Mouse (Mus musculus) bone marrow, adult 2 months (tissue): ENCODE data around the gene Zfp335. TPM values are rescaled to one million over a fixed set of nuclear protein-coding genes. Genes with fewer than 3 reads are reported as not detected.

Experiments used
- H3K27ac ChIP-seq: fragments of 200-500 bp; 2 replicates; pipeline ENCODE4 v1.5.1; 2012; ENCODE audit warnings: low read depth, mild to moderate bottlenecking, control low read depth, inconsistent platforms, low read length; ENCODE audit not compliant: control insufficient read depth, poor library complexity, insufficient read depth
- H3K4me1 ChIP-seq: fragments of 200-500 bp; 2 replicates; pipeline ENCODE4 v1.6.1; 2011; ENCODE audit warnings: low read length; ENCODE audit not compliant: control insufficient read depth, insufficient read depth
- H3K4me3 ChIP-seq: fragments of 200-500 bp; replicated peaks from 2 replicates; pipeline ENCODE3; 2011; ENCODE audit warnings: mild to moderate bottlenecking, low read depth, low read length, control low read depth; ENCODE audit not compliant: control insufficient read depth
- CTCF ChIP-seq: fragments of 200-500 bp; IDR thresholded peaks from 2 replicates; pipeline ENCODE4 v1.5.1; 2011; ENCODE audit warnings: low read length, control low read depth; ENCODE audit not compliant: control insufficient read depth, insufficient read depth
- POLR2A ChIP-seq: fragments of 200-500 bp; IDR thresholded peaks from 2 replicates; pipeline ENCODE4 v1.6.1; 2011; ENCODE audit warnings: low read depth, mild to moderate bottlenecking, control low read depth, low read length, borderline replicate concordance; ENCODE audit not compliant: control insufficient read depth
- WGBS: fragments of 180-500 bp; shearing (Covaris S2); methylation state at CpG from one replicate; pipeline ENCODE4 v1.1.7; 2018; 5-methylcytosine and 5-hydroxymethylcytosine counted together
- polyA plus RNA-seq: library from polyadenylated mRNA; stranded (reverse); fragments of >200 nt; gene quantifications from 2 replicates; pipeline ENCODE4 v1.2.4, GENCODE M21; 2011; ENCODE audit warnings: low replicate concordance; ENCODE audit not compliant: missing spikeins, insufficient read depth, insufficient read length

Zfp335 gene
- polyA plus RNA-seq, 1 experiment, result 35.2 TPM

- H3K27ac ChIP-seq, result no peak overlapping the region
Observed at GRCm38 (mm10) chr2:164891908-164892695, 19.5 kb downstream of the Zfp335 start.

GRCm38 (mm10) chr2:164891056-164891834 is 20.3 kb downstream of the Zfp335 start:
- Histone ChIP-seq H3K4me1 (no peaks in the 10 kb centered on the region), H3K27ac (no peak overlapping the region), H3K4me3 (no peak overlapping the region)
- WGBS, result 87% methylated on average over 13 of the region's 13 CpGs
- TF ChIP-seq CTCF, result no peak
- no peak for TF ChIP-seq POLR2A

More at GRCm38 (mm10) chr2:164891908-164892695, 19.5 kb downstream of the Zfp335 start:
- H3K4me3 ChIP-seq, result no peak overlapping the region
- H3K4me1 ChIP-seq, result no peaks in the 10 kb centered on the region
- TF ChIP-seq POLR2A (no peak), CTCF (no peak)
- 94% methylated on average over 15 of the region's 15 CpGs for WGBS

- Histone ChIP-seq H3K4me3 (no peak overlapping the region), H3K4me1 (no peaks in the 10 kb centered on the region), H3K27ac (no peak overlapping the region)
- no peak for TF ChIP-seq POLR2A
- no peak for TF ChIP-seq CTCF
- WGBS, result 90% methylated on average over 24 of the region's 24 CpGs
Observed at GRCm38 (mm10) chr2:164890411-164891049, 21.0 kb downstream of the Zfp335 start.

GRCm38 (mm10) chr2:164889960-164890359 is 21.6 kb downstream of the Zfp335 start:
- 85% methylated on average over 2 of the region's 2 CpGs for WGBS
- Histone ChIP-seq H3K4me3 (no peak overlapping the region), H3K4me1 (no peaks in the 10 kb centered on the region), H3K27ac (no peak overlapping the region)
- TF ChIP-seq POLR2A (no peak), CTCF (no peak)

GRCm38 (mm10) chr2:164888996-164889395 is 22.6 kb downstream of the Zfp335 start:
- Histone ChIP-seq H3K4me3 (no peak overlapping the region), H3K4me1 (no peaks in the 10 kb centered on the region), H3K27ac (no peak overlapping the region)
- WGBS, result 86% methylated on average over 12 of the region's 12 CpGs
- TF ChIP-seq POLR2A, result no peak
- no peak for TF ChIP-seq CTCF

GRCm38 (mm10) chr2:164886617-164887016 is 24.9 kb downstream of the Zfp335 start:
- TF ChIP-seq POLR2A (no peak), CTCF (no peak)
- no peak overlapping the region for H3K4me3 ChIP-seq
- no peak overlapping the region for H3K27ac ChIP-seq
- 95% methylated on average over 10 of the region's 10 CpGs for WGBS
- H3K4me1 ChIP-seq, result no peaks in the 10 kb centered on the region

- Histone ChIP-seq H3K4me3 (no peak overlapping the region), H3K4me1 (no peaks in the 10 kb centered on the region), H3K27ac (no peak overlapping the region)
- no peak for TF ChIP-seq CTCF
- no peak for TF ChIP-seq POLR2A
- WGBS, result 72% methylated on average over 7 of the region's 7 CpGs
Observed at GRCm38 (mm10) chr2:164885788-164886187, 25.8 kb downstream of the Zfp335 start.

GRCm38 (mm10) chr2:164882619-164883018 is 28.9 kb downstream of the Zfp335 start:
- no peak overlapping the region for H3K4me3 ChIP-seq
- peaks cover 2% of the 10 kb centered on the region; the same call in 1 of the 2 replicates for H3K4me1 ChIP-seq
- TF ChIP-seq POLR2A (no peak), CTCF (no peak)
- WGBS, result 82% methylated on average over 9 of the region's 9 CpGs
- H3K27ac ChIP-seq, result no peak overlapping the region
